Mouse (Mus musculus): ENCODE measurements around the gene Coq5.
A peak's percentile ranks its signal among the peaks of the same experiment; 100 is the strongest.
"Not testable (repeated sequence)": the region's sequence is repeated elsewhere in the genome, so short reads cannot be mapped to it uniquely, and the experiment has no call there.

Coq5 gene

DNA sequence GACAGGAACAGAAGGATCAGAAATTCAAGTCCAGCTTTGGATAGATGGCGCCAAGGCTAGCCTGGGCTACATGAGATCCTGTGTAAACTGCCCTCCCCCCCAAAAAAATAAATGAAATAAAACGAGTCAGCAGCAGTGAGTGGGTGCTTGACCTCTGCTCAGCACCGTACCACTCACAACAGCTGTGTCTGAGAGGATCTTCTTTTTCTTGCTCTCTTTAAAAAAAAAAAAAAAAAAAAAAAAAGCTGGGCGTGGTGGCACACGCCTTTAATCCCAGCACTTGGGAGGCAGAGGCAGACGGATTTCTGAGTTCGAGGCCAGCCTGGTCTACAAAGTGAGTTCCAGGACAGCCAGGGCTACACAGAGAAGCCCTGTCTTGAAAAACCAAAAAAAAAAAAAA is 22.7 kb downstream of the Coq5 start:
- DNase-seq (ENCODE audit: low read depth, low spot score), result not testable (repeated sequence)

DNA sequence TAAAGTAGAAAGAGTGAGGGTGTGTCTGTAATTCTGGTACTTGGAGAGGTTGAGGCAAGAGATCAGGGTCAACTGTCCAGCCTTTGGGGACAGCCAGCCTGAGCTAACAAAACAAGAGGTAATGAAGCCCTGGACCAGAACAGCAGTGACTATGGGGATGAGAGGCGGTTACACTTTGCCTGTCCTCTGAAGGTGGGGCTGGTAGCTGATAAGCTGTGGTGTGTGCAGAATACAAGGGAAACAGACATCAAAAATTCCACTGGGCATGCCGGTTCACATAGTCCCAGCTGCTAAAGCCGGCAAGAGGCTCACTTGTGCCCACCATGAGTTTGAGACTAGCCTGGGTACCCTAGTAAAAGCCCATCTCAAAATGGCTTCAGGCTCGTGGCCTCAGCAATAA is 32.9 kb downstream of the Coq5 start:
- no peak for DNase-seq (ENCODE audit: low read depth, low spot score)

DNA sequence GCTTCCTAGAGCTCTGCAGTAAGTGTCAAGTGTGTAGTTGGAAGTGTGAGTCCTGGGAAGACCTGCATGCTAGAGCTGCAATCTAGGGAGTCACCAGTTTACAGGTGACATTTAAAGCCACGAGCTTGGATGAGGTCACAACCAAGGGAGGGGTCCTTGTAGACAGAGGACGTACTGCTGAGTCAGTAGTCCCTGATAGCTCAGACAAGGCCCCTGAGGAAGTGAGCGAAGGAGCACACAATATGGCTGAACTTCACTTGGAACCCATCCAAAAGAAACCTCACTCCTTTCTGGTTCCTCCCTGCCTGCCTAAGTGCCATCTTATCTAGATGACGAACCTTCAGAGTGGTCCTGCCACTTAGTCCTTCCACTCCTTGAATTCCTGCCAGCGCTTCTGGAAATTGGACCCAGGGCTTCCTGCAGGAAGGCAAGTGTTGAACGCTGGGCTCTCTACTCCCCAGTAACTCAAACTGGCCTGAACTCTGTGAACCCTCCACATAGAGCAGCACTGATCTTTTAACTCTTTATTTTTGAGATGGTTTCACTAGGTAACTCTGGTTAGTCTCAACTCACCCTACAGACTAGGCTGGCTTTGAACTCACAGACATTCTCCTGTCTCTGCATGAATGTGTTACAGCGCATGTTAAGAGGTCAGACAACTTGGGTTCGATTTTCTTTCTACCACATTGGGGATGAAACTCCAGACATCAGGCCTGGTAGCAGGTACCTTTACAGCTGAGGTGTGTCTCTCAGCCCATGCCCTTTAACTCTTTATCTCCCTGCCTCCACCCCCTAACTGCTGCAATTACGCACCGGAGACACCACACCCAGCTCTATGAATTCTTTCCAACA is 33.6 kb downstream of the Coq5 start:
- peak; percentile 37 for DNase-seq (ENCODE audit: low read depth, low spot score)

DNA sequence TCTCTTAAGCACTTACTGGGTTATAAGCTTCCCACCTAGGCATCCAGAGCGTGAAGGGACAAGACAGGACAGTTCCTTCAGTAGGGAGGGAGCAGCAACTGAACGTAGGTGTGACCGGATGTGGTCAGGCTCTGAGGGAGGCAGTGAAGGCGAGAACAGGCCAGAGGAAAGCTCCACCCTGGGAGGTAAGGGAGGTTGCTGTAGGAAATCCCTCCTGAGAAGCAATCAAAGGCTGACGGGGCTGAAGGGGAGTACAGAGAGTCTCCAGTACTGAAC is 34.1 kb downstream of the Coq5 start:
- DNase-seq (ENCODE audit: low read depth, low spot score), result peak; percentile 52

DNA sequence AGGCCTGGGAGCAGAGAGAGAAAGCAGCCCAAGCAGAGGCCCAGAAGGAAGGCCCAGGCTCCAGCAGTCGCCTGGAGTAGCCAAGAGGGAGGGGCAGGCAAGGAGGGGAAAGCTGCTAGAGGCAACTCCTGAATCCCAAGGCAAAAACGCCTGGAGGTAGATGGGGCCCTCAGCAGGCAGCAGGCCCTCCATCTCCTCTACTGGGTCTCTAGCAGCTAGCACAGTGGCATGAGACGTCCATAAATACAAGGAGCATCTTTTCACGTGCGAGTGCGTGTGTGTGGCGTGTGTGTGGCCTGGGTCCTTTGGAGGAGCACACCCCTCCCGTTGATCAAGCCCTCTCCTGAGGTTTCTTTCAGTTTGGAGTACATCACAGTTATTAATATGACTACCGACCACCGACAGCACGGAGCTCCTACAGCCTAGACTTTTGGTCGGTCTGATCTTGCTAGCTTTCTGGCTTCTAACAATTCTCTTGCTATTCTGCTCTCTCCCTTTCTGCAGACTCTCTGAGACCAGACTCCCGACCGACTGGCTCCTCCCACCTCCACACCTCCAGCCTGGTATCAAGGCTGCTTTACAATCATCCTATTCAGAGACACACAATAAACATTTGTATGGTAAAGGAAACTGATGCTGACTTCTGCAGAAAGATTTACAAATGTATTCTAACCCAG is 37.6 kb downstream of the Coq5 start:
- DNase-seq (ENCODE audit: low read depth, low spot score), result no peak

DNA sequence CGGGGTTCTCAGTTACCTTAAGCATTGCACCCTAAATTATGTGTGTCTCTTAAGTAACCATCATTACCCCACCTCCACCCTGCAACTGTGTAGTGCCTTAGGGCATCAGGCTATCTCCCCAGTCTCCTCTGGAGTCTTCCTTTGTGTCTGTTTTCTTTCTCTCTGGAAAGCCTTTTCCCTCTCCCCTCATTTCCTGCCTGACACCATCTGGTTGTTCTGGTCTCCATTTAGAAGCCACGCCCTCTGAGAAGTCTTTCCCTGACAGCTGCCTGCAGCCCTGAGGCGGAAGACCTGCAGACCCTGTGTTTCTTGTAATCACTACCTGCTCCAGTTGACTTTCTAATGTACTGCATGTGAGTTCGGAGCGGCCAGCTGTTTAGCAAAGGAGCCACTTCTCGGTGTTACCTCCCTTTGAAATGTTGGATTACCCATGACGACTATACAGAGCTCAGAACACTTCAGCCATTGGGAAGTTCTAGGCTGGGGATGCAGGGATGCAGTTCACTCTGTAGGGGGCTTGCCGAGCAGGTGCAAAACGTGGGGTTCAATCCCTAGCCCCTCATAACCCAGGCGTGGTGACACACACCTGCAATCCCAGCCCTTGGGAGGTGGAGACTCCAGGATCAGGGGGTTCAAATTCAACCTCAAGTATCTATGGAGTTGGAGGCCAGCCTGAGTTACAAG is 38.3 kb downstream of the Coq5 start:
- DNase-seq (ENCODE audit: low read depth, low spot score), result no peak

DNA sequence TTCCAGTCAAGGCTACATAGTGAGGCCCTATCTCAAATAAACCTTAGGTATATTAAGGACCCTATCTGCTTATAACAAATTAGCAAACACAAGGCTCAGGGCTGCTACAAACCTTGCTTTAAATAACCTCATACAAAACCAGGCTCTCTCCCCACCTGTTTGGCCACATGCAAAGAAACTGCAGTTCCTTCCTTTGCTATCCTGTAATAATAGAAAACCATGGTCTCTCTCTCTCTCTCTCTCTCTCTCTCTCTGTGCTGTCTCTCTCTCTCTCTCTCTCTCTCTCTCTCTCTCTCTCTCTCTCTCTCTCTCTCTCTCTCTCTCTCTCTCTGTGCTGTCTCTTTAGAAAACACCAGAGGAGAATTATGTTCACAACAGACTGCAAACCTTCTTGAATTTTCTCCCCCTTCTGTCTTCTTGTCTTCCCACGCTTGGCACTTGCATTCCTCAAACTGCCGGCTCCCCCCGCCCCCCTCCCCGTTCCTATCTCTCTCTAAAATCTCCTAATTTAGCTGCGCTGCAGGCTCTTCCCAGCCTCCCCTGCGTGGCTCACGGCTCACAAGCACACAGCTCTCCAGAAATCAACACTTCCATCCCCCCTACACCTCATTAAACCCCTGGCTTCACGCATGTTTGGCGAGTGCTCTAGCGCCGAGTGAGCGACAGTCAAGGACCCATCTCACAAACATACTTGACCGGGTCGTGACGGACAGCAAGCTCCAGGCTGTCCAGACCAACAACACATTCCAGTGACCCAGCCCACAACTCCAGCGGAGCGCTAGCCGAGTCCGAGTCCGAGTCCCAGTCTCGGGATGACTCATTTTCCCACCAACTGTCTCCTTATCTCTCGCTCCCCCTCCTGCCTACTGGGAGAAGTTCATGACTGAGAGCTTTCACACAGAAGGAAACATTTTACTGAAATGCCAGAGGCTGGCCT is 39.8 kb downstream of the Coq5 start:
- peak; percentile 47 for DNase-seq (ENCODE audit: low read depth, low spot score)

DNA sequence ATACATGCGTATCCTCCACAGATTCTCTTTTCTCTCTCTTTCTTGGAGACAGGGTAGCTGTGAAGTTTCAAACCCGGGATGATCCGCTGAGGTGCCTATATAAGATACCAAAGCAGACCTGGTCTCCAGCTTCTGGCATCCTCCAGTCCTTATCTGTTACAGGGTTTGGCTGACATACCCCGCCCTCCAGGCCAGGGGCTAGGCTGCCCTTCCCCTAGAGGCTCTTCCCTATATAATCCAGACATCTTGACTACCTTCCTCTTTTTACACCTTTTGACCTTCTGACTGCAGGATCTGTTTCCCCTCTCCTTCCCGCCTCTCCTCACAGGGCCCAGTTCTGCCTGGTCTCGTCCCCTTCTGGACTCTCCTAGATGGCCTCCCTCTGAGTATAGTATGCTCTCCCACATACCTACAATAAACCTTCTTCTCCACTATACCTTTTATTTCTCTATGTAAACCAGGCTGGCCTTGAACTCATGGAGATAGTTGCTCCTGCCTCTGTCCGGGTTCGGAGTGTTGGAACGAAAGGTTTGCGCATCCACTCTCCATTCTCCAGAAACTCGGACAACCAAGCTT is 46.9 kb downstream of the Coq5 start:
- DNase-seq (ENCODE audit: low read depth, low spot score), result no peak

DNA sequence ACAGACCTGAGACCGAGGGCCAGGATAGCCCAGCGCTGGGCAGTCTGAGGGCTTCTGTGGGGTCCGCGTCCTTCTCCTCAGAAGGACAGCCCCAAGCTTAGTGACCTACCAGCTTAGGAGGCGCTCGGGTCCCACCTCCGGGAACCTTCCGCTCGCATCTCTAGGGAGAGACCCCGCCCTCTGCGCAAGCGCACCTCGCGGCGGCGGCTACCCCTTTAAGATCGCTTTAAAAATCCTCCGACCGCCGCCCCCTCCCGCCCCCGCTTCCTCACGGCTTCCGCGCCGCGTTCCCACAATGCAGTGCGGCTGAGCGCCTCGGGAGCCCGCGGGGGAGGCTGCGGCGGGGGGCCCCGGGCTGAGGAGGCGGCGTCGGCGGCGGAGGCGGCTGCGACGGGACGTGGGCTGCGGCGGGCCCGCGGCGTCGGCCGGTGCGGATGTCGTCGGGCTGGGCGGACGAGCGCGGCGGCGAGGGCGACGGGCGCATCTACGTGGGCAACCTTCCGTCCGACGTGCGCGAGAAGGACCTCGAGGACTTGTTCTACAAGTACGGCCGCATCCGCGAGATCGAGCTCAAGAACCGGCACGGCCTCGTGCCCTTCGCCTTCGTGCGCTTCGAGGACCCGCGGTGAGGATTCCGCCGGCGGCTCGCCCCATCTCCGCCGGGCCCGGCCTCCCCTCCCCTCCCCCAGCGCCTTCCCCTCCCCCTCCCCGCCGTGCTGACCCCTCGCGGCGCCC is 47.6 kb downstream of the Coq5 start, which contains the start of gene Srsf9:
Gene Srsf9 (plus strand): TSS at position 303 of the 735 bp plus-strand sequence.
- peak; percentile 95 for DNase-seq (ENCODE audit: low read depth, low spot score)

DNA sequence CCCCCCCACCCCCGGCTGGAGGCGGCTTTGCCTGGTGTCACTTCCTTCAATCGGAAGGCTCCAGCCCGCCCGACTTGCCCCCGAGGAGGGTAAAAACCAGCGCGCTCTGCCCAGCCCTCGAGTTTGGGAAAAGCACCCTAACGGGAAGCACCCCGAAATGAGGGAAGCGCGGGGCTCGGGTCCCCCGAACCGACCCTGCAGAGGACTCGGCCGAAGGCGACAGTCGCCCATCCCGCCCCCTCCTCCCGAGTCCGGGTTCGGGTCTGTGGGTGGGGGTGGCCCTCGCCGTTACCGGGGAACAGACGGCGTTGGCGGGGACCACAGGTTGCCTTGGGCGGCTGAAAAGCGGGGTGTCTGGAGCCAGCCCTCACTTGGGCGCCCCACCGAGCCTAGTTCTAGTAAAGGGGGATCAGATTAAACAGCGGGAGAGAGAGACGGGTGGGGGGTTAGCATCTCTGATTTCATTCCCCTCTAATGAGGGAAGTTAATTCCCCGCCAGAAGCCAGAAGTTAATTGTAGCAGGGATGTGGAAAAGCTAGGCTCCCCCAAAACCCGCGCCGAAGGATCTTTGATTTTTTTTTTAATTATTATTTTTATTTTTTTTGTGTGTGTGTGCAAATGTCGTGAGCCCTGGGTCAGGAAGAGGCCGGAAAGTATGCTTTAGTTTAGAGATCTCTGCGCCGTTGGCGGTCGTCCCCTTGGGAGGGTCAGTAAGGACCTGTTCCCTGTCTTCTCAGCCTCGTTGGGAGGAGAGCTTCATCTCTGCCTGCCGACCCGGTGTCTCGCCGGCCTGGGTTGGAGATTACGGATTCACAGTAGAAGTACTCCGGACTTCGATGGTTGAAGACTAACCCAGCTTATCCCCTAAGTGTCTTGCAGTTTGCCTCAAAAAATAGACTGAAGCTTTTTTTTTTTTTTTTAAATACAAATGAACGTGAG is 48.4 kb downstream of the Coq5 start:
- DNase-seq (ENCODE audit: low read depth, low spot score), result no peak

DNA sequence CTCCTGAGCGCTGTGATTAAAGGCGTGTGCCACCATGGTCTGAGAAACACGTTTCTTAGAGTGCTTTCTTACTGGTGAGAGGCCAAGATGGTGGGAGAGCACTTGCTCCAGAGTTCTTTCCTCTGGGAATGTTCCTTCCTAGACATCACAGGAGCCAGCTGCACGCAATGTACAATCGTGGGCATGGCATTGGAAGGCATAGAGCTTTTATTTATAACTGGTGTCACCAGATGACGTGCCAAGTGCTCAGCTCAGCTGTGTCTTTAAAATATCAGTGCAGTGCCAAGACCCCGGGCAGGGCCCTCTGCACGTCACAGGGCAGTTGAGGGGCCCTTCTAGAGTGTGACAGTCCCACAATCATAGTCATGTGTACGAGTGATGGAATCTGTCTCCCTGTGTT is 51.5 kb downstream of the Coq5 start:
- no peak for DNase-seq (ENCODE audit: low read depth, low spot score)

DNA sequence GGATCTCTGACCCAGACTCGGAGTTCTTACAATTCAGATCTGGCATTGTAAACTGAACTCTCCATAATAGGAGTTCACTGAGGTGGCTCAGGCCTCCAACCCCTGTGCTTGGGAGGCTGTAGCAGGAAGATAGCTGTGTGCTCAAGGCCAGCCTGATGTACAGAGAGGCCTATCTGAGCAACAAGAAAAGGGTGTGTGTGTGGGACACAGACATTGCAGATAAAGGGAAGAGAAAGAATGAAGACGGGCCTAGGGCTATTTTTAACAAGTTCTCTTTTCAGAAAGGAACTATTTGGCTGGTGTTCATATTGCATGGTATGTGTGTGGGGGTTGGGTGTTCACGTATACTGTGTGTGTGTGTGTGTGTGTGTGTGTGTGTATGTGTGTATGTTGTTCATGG is 54.2 kb downstream of the Coq5 start:
- DNase-seq (ENCODE audit: low read depth, low spot score), result no peak

DNA sequence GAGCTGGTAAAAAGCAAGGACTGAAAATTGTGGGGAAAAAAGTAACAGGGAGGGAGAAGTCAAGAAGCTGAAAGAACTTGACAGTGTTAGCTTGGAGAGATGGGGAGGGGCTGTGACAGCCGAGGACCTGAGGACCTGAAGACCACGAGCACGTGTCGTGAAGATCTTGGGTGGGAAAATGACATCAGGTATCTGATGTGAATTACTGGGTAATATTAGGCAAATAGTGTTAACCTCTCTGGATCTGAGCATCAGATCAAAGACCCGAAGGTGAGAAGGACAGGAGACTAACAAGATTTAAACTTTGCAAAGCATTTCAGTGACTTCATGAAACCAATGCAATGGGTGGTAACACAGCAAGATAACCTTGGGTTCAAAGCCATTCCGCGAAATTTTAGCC is 60.5 kb downstream of the Coq5 start:
- DNase-seq (ENCODE audit: low read depth, low spot score), result no peak

DNA sequence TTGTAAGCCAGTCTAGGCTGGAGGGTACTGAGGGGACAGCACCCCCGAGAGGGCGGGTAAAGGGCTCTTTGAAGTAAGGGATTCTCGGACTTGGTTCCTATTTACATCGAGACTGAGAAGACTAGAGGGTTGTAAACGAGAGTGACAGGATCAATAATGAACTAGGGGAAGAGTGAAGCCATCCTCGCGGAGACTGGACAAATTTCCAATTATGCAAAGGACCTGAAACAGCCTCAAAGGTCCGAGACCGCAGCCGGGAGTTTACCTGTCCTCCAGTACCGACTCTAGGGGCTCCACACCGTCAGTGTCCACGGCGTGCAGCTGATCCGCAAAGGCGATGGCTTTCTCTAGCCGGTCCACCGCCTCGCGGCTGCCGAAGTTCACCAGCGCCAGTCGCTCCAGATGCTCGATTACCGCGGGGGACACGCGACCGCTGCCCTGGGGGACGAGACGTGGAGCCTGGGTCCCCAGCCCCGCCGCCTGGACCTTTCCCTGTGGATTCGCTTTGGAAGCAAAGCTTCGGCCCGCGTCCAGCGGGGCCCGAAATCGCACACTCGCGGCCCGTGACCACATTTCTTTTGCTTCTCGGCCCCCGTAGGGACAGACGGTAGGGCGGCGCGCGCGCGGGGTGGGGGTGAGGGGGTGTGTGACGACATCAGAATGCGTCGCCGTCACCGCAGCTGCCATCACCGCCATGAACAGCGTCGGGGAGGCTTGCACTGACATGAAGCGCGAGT is 61.3 kb downstream of the Coq5 start, which contains the start of the genes Gatc and Triap1:
Gene Gatc (minus strand): TSS at position 602 of the 737 bp plus-strand sequence.
Gene Triap1 (plus strand): TSS at position 649 of the 737 bp plus-strand sequence.
- DNase-seq (ENCODE audit: low read depth, low spot score), result peak; percentile 91

DNA sequence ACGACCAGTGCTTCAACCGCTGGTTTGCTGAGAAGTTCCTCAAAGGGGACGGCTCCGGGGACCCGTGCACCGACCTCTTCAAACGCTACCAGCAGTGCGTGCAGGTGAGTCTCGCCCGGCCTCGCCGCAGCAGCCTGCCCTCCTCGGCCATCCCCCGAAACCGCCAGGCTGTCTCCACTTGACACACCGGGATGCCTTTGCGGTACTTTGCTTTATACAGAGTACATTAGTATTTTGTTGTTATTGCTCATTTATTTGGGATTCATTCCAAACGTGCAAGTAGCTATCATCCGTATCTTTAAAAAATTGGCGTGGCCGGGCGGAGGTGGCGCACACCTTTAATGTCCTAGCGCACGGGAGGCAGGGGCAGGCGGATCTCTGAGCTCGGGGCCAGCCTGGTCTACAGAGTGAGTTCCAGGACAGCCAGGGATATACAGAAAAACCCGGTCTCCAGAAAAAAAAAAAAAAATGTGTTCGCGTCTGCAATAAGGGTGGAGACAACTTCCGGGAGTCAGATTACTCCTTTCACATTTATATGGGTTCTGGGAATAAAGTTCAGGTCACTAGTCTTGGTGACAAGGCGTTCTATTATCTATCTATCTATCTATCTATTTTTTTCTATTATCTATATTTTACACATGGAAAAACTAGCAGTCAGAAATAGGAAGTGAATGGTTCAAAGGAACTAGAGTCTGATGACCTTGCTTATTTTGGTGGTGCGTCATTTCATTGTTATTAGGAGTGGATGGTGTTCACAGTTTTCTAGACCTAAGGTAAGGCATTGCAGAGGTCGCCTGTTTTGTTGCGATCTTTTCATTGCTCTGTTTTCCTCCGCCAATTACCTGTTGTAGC is 62.1 kb downstream of the Coq5 start:
- DNase-seq (ENCODE audit: low read depth, low spot score), result no peak
